Mouse (Mus musculus): ENCODE measurements around the gene Hist1h2ak.
"Not testable (repeated sequence)": the region's sequence is repeated elsewhere in the genome, so short reads cannot be mapped to it uniquely, and the experiment has no call there.

Hist1h2ak gene

GRCm38 (mm10) chr13:21754294-21755001 lies 821 bp upstream of the Hist1h2ak start:
- peak; percentile 21 for DNase-seq

GRCm38 (mm10) chr13:21753051-21753523 lies 540 bp downstream of the Hist1h2ak start:
- DNase-seq: no peak

GRCm38 (mm10) chr13:21752356-21752755 lies 1.3 kb downstream of the Hist1h2ak start:
- no peak for DNase-seq

- DNase-seq: no peak
Measured at GRCm38 (mm10) chr13:21751827-21752226, 1.8 kb downstream of the Hist1h2ak start.

- DNase-seq: no peak
Measured at GRCm38 (mm10) chr13:21751417-21751816, 2.2 kb downstream of the Hist1h2ak start.

GRCm38 (mm10) chr13:21750159-21751017 lies 3.2 kb downstream of the Hist1h2ak start, which contains the start of gene Hist1h4k:
Hist1h4k (minus strand) TSS chr13:21750505.
- DNase-seq: peak; percentile 89

GRCm38 (mm10) chr13:21749387-21750158 lies 4.1 kb downstream of the Hist1h2ak start:
- DNase-seq: no peak

GRCm38 (mm10) chr13:21745006-21745405 lies 8.6 kb downstream of the Hist1h2ak start:
- DNase-seq: no peak

- DNase-seq: peak; percentile 72
Measured at GRCm38 (mm10) chr13:21734906-21735767, 18.5 kb downstream of the Hist1h2ak start, which contains the start of gene Hist1h4j. Hist1h4j (plus strand) TSS chr13:21735064.

- DNase-seq: peak; percentile 86
Measured at GRCm38 (mm10) chr13:21734010-21734905, 19.4 kb downstream of the Hist1h2ak start.

GRCm38 (mm10) chr13:21733466-21733865 lies 20.2 kb downstream of the Hist1h2ak start:
- no peak for DNase-seq

- no peak for DNase-seq
Measured at GRCm38 (mm10) chr13:21729544-21729943, 24.1 kb downstream of the Hist1h2ak start.

- no peak for DNase-seq
Measured at GRCm38 (mm10) chr13:21727948-21728572, 25.6 kb downstream of the Hist1h2ak start.

- DNase-seq: no peak
Measured at GRCm38 (mm10) chr13:21722993-21723836, 30.4 kb downstream of the Hist1h2ak start.

GRCm38 (mm10) chr13:21722373-21722925 lies 31.2 kb downstream of the Hist1h2ak start:
- DNase-seq: no peak

- DNase-seq: peak; percentile 75
Measured at GRCm38 (mm10) chr13:21721757-21722372, 31.8 kb downstream of the Hist1h2ak start, which contains the start of gene Hist1h2bm. Hist1h2bm (plus strand) TSS chr13:21722044.

GRCm38 (mm10) chr13:21721107-21721756 lies 32.4 kb downstream of the Hist1h2ak start:
- not testable (repeated sequence) for DNase-seq
